Comparison of ENCODE assay signal across 11 mouse cellular contexts in the genomic region with DNA sequence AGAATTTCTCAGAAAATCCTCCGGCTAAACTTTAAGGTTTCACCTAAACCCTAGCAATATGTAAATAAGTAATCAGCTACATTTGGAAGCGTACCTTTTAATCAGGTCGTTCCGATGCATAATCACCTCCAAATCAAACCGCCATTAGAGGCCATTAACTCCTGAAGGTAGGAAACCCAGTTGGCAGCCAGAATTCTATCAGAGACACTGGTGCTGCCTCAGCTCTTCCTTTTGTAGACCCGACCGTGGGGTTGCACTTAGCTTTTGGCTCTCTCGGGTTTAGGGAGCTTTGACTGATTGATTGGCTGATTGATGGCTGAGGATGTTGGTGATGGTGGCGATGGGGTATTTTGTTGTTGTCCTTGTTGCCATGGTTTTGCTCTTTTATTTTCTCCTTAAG.
DNase-seq lines count a peak whose midpoint lies in the region; ATAC-seq and TF ChIP-seq lines count a peak whose summit lies in the region.
"Had no signal": no experiment of that assay in that cellular context is flagged by ENCODE, and none has a peak within 500 bp of the region (broad histone marks: within the 10 kb centered on the region; RNA-seq: fewer than 3 reads in every experiment).

No protein-coding gene starts in this region.

- H3K36me3 ChIP-seq in intestine, postnatal 0 days (ENCODE audit: control insufficient read depth, insufficient read depth): no peaks in the 10 kb centered on the region
- H3K36me3 ChIP-seq in intestine, embryonic 16.5 days (ENCODE audit: control insufficient read depth, insufficient read depth, low read length): no peaks in the 10 kb centered on the region
- no peaks in the 10 kb centered on the region for H3K36me3 ChIP-seq in hindbrain, embryonic 13.5 days
- H3K36me3 ChIP-seq in midbrain, embryonic 16.5 days (ENCODE audit: control insufficient read depth, insufficient read depth, low read length): no peaks in the 10 kb centered on the region

- DNase-seq in embryo, embryonic 11 days: peak; percentile 41
- no peak for DNase-seq in heart, postnatal 36 days
- DNase-seq in right cerebral cortex, postnatal 25 days: no peak
- DNase-seq in gastrocnemius, postnatal 10 days: no peak
- DNase-seq: kidney, adult 18-20 months; spleen, adult 18-20 months had no signal

- ATAC-seq in intestine, postnatal 0 days: no peak
- no peak for ATAC-seq in intestine, embryonic 16.5 days
- peak; percentile 29 for ATAC-seq in hindbrain, embryonic 13.5 days (ENCODE audit: low FRiP score)
- peak; percentile 34; the same call in 1 of the 2 replicates for ATAC-seq in midbrain, embryonic 16.5 days

- H3K27ac ChIP-seq in intestine, postnatal 0 days (ENCODE audit: low read depth, low read length): no peak overlapping the region
- H3K27ac ChIP-seq in intestine, embryonic 16.5 days (ENCODE audit: low read length): no peak overlapping the region
- H3K27ac ChIP-seq in hindbrain, embryonic 13.5 days: peak overlapping the region; percentile 84
- H3K27ac ChIP-seq in midbrain, embryonic 16.5 days (ENCODE audit: low read length): peak overlapping the region; percentile 75

- no peak overlapping the region for H3K9ac ChIP-seq in intestine, postnatal 0 days (ENCODE audit: low read depth, low read length)
- no peak overlapping the region for H3K9ac ChIP-seq in intestine, embryonic 16.5 days (ENCODE audit: low read depth, low read length)
- H3K9ac ChIP-seq in hindbrain, embryonic 13.5 days: no peak overlapping the region; the same call in 1 of the 2 replicates
- 0 out of 2 replicates have a peak overlapping the region, but pooled peaks have one; percentile 28 for H3K9ac ChIP-seq in midbrain, embryonic 16.5 days (ENCODE audit: low read depth, low read length)

- no peaks in the 10 kb centered on the region for H3K4me1 ChIP-seq in intestine, postnatal 0 days (replicated peaks; ENCODE audit: control insufficient read depth, insufficient read depth, low read length)
- H3K4me1 ChIP-seq in intestine, embryonic 16.5 days (ENCODE audit: control insufficient read depth, insufficient read depth, low read length): no peaks in the 10 kb centered on the region
- peaks cover 34% of the 10 kb centered on the region for H3K4me1 ChIP-seq in hindbrain, embryonic 13.5 days (replicated peaks)
- peaks cover 31% of the 10 kb centered on the region for H3K4me1 ChIP-seq in midbrain, embryonic 16.5 days (ENCODE audit: control insufficient read depth, insufficient read depth, low read length)

- no peaks in the 10 kb centered on the region for H3K27me3 ChIP-seq in intestine, postnatal 0 days (replicated peaks; ENCODE audit: control insufficient read depth, insufficient read depth, low read length)
- H3K27me3 ChIP-seq in intestine, embryonic 16.5 days (replicated peaks; ENCODE audit: control insufficient read depth, insufficient read depth, low read length): no peaks in the 10 kb centered on the region
- H3K27me3 ChIP-seq in hindbrain, embryonic 13.5 days: no peaks in the 10 kb centered on the region
- no peaks in the 10 kb centered on the region for H3K27me3 ChIP-seq in midbrain, embryonic 16.5 days (ENCODE audit: control insufficient read depth, insufficient read depth, low read depth, low read length)

- peak overlapping the region; percentile 9; the same call in 1 of the 2 replicates for H3K4me2 ChIP-seq in intestine, postnatal 0 days (replicated peaks; ENCODE audit: low read depth)
- H3K4me2 ChIP-seq in intestine, embryonic 16.5 days (ENCODE audit: low read depth, low read length): no peak overlapping the region
- H3K4me2 ChIP-seq in hindbrain, embryonic 13.5 days: peak overlapping the region; percentile 40
- H3K4me2 ChIP-seq in midbrain, embryonic 16.5 days (ENCODE audit: low read length): peak overlapping the region; percentile 35
- H3K4me2 ChIP-seq: heart, embryonic 11.5 days had no signal

- WGBS in intestine, postnatal 0 days: 42% methylated on average over 9 of the region's 9 CpGs
- WGBS in intestine, embryonic 16.5 days: 43% methylated on average over 9 of the region's 9 CpGs
- 17% methylated on average over 9 of the region's 9 CpGs for WGBS in hindbrain, embryonic 13.5 days
- 13% methylated on average over 9 of the region's 9 CpGs for WGBS in midbrain, embryonic 16.5 days

- TF ChIP-seq CTCF in intestine, postnatal 0 days (IDR thresholded peaks at IDR 0.05; ENCODE audit: low read depth): no peak

- H3K4me3 ChIP-seq in intestine, postnatal 0 days (ENCODE audit: low read depth, low read length): no peak overlapping the region
- no peak overlapping the region for H3K4me3 ChIP-seq in intestine, embryonic 16.5 days (ENCODE audit: low read length)
- no peak overlapping the region for H3K4me3 ChIP-seq in hindbrain, embryonic 13.5 days
- H3K4me3 ChIP-seq in midbrain, embryonic 16.5 days (ENCODE audit: low read depth, low read length): no peak overlapping the region

- intact Hi-C loops in heart, postnatal 36 days (cut with DNase I): no loop called here

- H3K9me3 ChIP-seq in intestine, postnatal 0 days (ENCODE audit: control insufficient read depth): no peaks in the 10 kb centered on the region
- H3K9me3 ChIP-seq in intestine, embryonic 16.5 days (ENCODE audit: control insufficient read depth, low read length): no peaks in the 10 kb centered on the region
- no peaks in the 10 kb centered on the region for H3K9me3 ChIP-seq in hindbrain, embryonic 13.5 days
- H3K9me3 ChIP-seq in midbrain, embryonic 16.5 days (replicated peaks; ENCODE audit: control insufficient read depth, low read length, poor library complexity, severe bottlenecking): no peaks in the 10 kb centered on the region

Comparison
In these comparisons a context has a peak if more than half of its experiments do, and no peak if none do; other contexts are left out.
1. ATAC-seq: peak in hindbrain, embryonic 13.5 days (single experiment) and midbrain, embryonic 16.5 days (single experiment); none in intestine, postnatal 0 days (single experiment) and intestine, embryonic 16.5 days (single experiment).
2. H3K27ac ChIP-seq: peak in hindbrain, embryonic 13.5 days (single experiment) and midbrain, embryonic 16.5 days (single experiment); none in intestine, postnatal 0 days (single experiment) and intestine, embryonic 16.5 days (single experiment).